Mouse (Mus musculus): ENCODE measurements at regions not wholly inside any gene's neighbourhood (a gene's known extent, or its start where the extent isn't known, plus 50 kb on each side); places are given as distances from the start of the nearest gene placed in this dataset.

DNA sequence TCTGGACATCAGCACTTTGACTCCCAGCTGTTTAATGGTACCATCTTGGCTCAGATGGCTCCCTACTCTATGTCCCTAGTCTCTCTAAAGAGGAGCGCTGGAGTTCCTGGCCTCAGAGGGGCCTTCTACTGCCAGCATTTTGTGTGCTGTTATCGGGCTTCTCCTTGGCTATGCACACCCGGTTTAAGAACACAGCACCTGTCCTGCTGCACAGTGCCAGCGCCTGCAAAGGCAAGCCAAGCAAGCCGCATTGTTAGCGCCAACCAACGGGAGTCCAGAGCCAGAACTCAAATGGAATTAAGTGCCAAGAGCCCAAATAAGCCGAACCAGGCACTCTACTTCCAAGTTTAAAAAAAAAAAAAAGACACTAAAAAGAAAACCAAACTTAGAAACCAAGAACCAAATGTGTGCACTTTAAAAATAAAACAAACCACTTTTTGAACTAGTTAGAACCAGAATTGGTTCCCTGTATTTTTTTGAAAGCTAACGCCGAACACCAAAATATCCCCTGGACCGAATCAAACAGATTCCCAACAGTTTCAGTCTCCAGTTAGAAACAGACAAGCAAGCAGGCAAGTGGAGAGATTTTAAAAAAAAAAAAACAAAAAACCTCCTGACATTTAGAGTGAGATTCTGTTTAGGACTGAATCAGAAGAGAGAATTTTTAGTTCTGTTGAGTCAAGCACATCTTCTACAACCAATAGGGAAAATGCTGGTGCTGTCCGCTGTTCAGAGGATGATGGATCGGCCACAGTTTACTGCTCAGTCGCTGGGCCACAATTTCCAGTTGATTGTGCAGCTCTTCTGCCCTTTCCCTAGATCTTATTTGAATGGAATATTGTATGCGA, 281.7 kb upstream of the Gm10131 start:
- Histone ChIP-seq H3K9me3 (replicated peaks; ENCODE audit: control insufficient read depth, low read length) (0 out of 2 replicates have a peak, but pooled peaks cover 2% of the 10 kb centered on the region), H3K4me2 (ENCODE audit: low read depth, low read length) (no peak overlapping the region), H3K9ac (ENCODE audit: low read length) (no peak overlapping the region), H3K36me3 (ENCODE audit: control insufficient read depth, insufficient read depth) (no peaks in the 10 kb centered on the region), H3K27ac (ENCODE audit: low read length) (no peak overlapping the region), H3K4me3 (ENCODE audit: low read length) (no peak overlapping the region), H3K4me1 (ENCODE audit: control insufficient read depth, insufficient read depth, low read length) (no peaks in the 10 kb centered on the region; the same call in 1 of the 2 replicates), H3K27me3 (ENCODE audit: control insufficient read depth, insufficient read depth, low read length) (no peaks in the 10 kb centered on the region)
- WGBS: 86% methylated on average over 15 of the region's 15 CpGs
- no peak for ATAC-seq (replicated peaks; ENCODE audit: extremely low read depth, insufficient read depth, low FRiP score)

DNA sequence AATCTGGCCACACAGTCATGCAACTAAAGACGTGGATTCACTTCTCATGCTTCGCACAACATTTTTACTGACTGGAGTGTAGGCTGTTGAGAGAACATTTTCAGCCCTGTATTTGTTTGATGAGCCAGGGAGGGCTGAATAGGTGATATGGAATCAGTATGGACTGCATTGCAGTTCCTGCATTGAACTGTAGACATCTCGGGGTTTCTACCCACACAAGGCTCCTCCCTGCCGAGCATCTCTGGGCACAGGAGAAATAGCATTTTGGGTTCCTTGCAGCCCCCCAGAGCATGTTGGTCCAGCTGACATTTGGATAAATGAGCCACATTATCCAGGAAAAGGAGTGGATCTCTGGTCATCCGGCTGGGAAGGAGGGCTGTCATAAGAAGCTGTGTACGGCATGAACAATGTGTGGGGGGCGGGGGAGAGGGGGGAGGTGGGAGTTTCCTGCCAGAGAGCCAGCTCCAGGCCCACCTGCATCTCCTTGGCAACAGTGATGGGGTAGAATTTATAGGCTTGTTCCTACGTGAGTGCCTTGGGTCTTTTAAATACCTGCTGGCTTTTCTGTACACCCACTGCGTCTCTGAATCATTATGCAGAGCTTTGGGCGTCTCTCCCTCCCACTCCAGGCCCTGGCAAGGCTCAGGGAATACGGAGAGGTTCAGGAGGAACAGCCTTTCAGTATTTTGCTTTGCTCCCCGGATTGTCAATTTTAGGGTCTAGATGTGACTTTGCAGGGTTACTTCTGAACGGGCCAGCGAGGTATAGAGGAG, 280.9 kb upstream of the Gm10131 start:
- no peak for ATAC-seq (replicated peaks; ENCODE audit: extremely low read depth, insufficient read depth, low FRiP score)
- Histone ChIP-seq H3K27me3 (ENCODE audit: control insufficient read depth, insufficient read depth, low read length) (no peaks in the 10 kb centered on the region), H3K4me1 (ENCODE audit: control insufficient read depth, insufficient read depth, low read length) (no peaks in the 10 kb centered on the region; the same call in 1 of the 2 replicates), H3K36me3 (ENCODE audit: control insufficient read depth, insufficient read depth) (no peaks in the 10 kb centered on the region), H3K9ac (ENCODE audit: low read length) (no peak overlapping the region), H3K27ac (ENCODE audit: low read length) (no peak overlapping the region), H3K4me2 (ENCODE audit: low read depth, low read length) (no peak overlapping the region), H3K9me3 (replicated peaks; ENCODE audit: control insufficient read depth, low read length) (0 out of 2 replicates have a peak, but pooled peaks cover 2% of the 10 kb centered on the region), H3K4me3 (ENCODE audit: low read length) (no peak overlapping the region)
- 64% methylated on average over 14 of the region's 14 CpGs for WGBS

DNA sequence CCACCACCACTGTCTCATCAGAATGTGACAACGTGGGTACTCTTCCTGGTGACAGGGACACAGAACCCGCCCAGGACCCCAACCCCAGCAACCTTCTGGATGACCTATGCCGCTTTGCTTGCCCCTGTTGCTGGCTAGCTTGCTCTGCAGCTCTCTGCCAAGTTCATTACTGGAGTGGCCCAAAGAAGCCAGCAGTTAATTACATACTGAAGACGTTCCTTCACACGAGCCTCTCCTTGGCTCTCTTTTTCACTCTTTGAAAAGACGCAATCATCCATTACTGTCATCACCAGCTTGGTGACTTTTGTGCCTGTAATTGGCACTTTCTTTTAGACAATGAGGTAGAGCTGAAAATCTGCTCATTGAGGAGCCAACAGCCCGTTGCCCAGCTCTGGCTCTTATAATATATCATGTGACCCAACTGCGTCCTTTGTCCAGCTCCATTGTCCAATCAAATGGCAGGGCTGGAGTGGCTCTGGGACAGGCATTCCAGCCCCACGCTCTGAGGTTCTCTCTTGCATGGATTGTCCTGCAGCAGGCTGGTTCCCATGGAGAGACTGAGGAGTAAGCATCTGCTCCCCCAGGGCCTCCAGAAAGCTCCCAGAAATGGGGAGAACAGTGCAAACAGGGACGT, 274.4 kb upstream of the Gm10131 start:
- Histone ChIP-seq H3K4me3 (ENCODE audit: low read length) (no peak overlapping the region), H3K27me3 (ENCODE audit: control insufficient read depth, insufficient read depth, low read length) (no peaks in the 10 kb centered on the region), H3K4me1 (ENCODE audit: control insufficient read depth, insufficient read depth, low read length) (no peaks in the 10 kb centered on the region), H3K27ac (ENCODE audit: low read length) (no peak overlapping the region), H3K9me3 (replicated peaks; ENCODE audit: control insufficient read depth, low read length) (no peaks in the 10 kb centered on the region), H3K4me2 (ENCODE audit: low read depth, low read length) (no peak overlapping the region), H3K36me3 (ENCODE audit: control insufficient read depth, insufficient read depth) (no peaks in the 10 kb centered on the region), H3K9ac (ENCODE audit: low read length) (no peak overlapping the region)
- ATAC-seq (replicated peaks; ENCODE audit: extremely low read depth, insufficient read depth, low FRiP score): no peak
- 73% methylated on average over 10 of the region's 10 CpGs for WGBS

DNA sequence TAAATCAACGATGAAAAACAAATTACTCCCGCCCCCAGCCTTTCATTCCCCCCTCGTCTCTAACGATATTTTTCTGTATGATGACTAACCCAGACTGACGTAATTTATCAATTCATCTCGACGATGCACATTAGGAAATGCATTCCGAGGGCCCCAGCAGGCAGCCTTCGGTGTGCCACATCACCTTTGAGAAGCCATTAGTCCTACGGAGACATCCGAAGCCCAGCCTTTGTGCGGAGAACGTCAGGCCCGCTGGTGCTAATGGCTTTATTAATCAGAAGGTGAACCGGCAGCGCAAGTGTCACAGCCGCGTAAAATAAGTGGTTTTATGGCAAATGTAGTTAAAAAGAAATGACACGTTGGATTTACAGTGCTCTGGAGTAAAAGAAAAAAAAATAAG, 269.1 kb upstream of the Gm10131 start:
- H3K4me2 ChIP-seq (ENCODE audit: low read depth, low read length): no peak overlapping the region
- ATAC-seq (replicated peaks; ENCODE audit: extremely low read depth, insufficient read depth, low FRiP score): no peak

DNA sequence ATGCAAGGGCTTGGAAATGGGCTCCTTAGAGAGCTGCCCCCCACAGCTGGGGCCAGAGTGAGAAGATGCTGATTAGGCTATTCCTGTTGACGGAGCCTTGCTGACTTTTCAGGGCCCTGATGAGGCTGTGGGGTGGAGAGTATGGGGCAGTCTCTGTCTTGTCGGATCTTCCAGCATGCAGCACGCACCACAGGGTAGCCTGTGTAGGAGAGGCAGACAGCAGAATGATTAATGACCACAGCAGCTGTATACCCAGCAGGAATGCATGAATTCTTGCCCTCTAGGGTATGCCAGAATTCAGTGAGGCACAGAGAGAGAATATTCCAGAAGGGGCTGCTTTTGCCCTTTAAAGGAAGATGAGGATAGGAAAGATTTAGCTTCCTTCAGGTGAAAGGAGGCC, 265.6 kb upstream of the Gm10131 start:
- ATAC-seq (replicated peaks; ENCODE audit: extremely low read depth, insufficient read depth, low FRiP score): no peak
- Histone ChIP-seq H3K27me3 (ENCODE audit: control insufficient read depth, insufficient read depth, low read length) (peaks cover 3% of the 10 kb centered on the region; the same call in 1 of the 2 replicates), H3K4me2 (ENCODE audit: low read depth, low read length) (no peak overlapping the region), H3K36me3 (ENCODE audit: control insufficient read depth, insufficient read depth) (no peaks in the 10 kb centered on the region), H3K4me3 (ENCODE audit: low read length) (no peak overlapping the region), H3K4me1 (ENCODE audit: control insufficient read depth, insufficient read depth, low read length) (no peaks in the 10 kb centered on the region), H3K27ac (ENCODE audit: low read length) (no peak overlapping the region), H3K9ac (ENCODE audit: low read length) (no peak overlapping the region), H3K9me3 (replicated peaks; ENCODE audit: control insufficient read depth, low read length) (0 out of 2 replicates have a peak, but pooled peaks cover 3% of the 10 kb centered on the region)
- WGBS: 31% methylated on average over 3 of the region's 3 CpGs

More for the DNA sequence above, 269.1 kb upstream of the Gm10131 start:
- WGBS: 76% methylated on average over 19 of the region's 19 CpGs
- Histone ChIP-seq H3K36me3 (ENCODE audit: control insufficient read depth, insufficient read depth) (no peaks in the 10 kb centered on the region), H3K27ac (ENCODE audit: low read length) (no peak overlapping the region), H3K9ac (ENCODE audit: low read length) (no peak overlapping the region), H3K27me3 (ENCODE audit: control insufficient read depth, insufficient read depth, low read length) (peaks cover 3% of the 10 kb centered on the region; the same call in 1 of the 2 replicates), H3K4me3 (ENCODE audit: low read length) (no peak overlapping the region), H3K9me3 (replicated peaks; ENCODE audit: control insufficient read depth, low read length) (no peaks in the 10 kb centered on the region), H3K4me1 (ENCODE audit: control insufficient read depth, insufficient read depth, low read length) (no peaks in the 10 kb centered on the region)

DNA sequence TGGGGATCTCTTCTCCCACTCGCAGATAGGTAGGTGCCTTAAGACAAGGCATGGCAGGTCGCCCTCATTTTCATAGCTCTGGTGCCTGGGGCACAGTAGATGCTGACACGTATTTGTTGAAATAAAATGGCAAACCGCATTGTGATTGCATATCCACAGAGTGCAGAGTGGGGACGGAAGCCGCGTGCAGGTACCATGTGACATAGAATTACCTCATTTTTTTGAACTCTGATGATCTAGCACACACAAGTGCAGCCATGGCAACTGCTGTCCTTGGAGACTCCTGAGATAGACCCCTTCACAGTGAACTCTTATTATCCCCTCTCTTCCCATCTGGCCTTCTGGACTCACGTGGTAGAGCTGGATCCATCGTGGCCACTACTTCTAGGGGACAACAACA, 262.7 kb upstream of the Gm10131 start:
- peaks cover 3% of the 10 kb centered on the region; the same call in 1 of the 2 replicates for H3K27me3 ChIP-seq (ENCODE audit: control insufficient read depth, insufficient read depth, low read length)
- H3K4me1 ChIP-seq (ENCODE audit: control insufficient read depth, insufficient read depth, low read length): no peaks in the 10 kb centered on the region
- H3K4me2 ChIP-seq (ENCODE audit: low read depth, low read length): no peak overlapping the region
- H3K36me3 ChIP-seq (ENCODE audit: control insufficient read depth, insufficient read depth): no peaks in the 10 kb centered on the region
- WGBS: 89% methylated on average over 9 of the region's 9 CpGs
- no peak overlapping the region for H3K4me3 ChIP-seq (ENCODE audit: low read length)
- 0 out of 2 replicates have a peak, but pooled peaks cover 3% of the 10 kb centered on the region for H3K9me3 ChIP-seq (replicated peaks; ENCODE audit: control insufficient read depth, low read length)
- no peak overlapping the region for H3K9ac ChIP-seq (ENCODE audit: low read length)
- no peak overlapping the region for H3K27ac ChIP-seq (ENCODE audit: low read length)
- no peak for ATAC-seq (replicated peaks; ENCODE audit: extremely low read depth, insufficient read depth, low FRiP score)

DNA sequence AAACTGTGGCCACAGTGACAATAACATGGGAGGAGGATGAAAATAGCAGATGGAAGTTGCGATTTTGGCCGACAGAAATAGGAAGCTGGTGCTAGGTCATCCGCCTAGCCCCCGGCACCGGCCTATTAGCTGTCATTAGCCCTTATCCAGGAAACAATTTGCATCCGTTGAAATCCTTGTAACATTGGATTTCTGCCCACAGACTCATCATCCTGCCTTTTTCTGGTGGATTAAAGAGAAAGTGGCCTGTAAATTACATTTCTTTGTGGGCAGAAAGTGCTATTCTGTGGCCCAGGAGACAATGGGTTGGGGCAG, 261.1 kb upstream of the Gm10131 start:
- H3K4me1 ChIP-seq (ENCODE audit: control insufficient read depth, insufficient read depth, low read length): no peaks in the 10 kb centered on the region
- ATAC-seq (replicated peaks; ENCODE audit: extremely low read depth, insufficient read depth, low FRiP score): no peak
- WGBS: 56% methylated on average over 6 of the region's 6 CpGs
- H3K36me3 ChIP-seq (ENCODE audit: control insufficient read depth, insufficient read depth): no peaks in the 10 kb centered on the region
- H3K9me3 ChIP-seq (replicated peaks; ENCODE audit: control insufficient read depth, low read length): 0 out of 2 replicates have a peak, but pooled peaks cover 3% of the 10 kb centered on the region
- no peak overlapping the region for H3K4me2 ChIP-seq (ENCODE audit: low read depth, low read length)
- H3K27me3 ChIP-seq (ENCODE audit: control insufficient read depth, insufficient read depth, low read length): peaks cover 3% of the 10 kb centered on the region; the same call in 1 of the 2 replicates
- no peak overlapping the region for H3K27ac ChIP-seq (ENCODE audit: low read length)
- H3K9ac ChIP-seq (ENCODE audit: low read length): no peak overlapping the region
- no peak overlapping the region for H3K4me3 ChIP-seq (ENCODE audit: low read length)

DNA sequence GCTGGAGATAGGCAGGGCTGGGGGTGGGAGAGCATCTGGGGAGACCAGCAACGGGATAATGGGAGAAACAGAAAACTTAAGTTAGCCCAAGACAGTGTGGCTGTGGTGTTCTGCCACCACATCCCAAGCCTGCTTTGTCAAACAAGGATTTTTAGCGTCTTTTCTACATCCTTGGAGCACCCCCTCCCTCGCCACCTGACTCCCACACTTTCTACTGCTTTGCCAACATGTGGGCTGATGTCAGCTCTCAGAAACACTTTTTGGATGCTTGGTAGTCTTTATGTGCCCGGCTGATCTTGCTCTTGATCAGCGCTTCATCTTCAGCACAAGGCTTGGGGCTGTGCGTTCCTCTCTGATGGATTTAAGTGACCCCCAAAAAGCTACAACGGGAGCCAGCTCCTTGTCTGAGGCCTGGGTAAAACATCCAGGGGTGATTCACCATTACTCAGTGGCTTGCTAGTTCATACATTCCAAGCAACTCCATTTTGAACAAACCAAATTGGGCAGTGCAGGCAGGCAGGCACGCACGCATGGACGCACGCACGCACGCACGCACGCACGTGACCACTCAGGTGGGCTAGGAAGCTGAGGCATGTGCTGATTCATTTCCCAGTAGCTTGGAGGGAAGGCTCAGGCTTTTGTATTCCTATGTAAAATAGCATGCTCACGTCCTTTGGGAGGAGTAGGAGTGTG, 260.6 kb upstream of the Gm10131 start:
- no peak overlapping the region for H3K4me3 ChIP-seq (ENCODE audit: low read length)
- no peaks in the 10 kb centered on the region for H3K36me3 ChIP-seq (ENCODE audit: control insufficient read depth, insufficient read depth)
- ATAC-seq (replicated peaks; ENCODE audit: extremely low read depth, insufficient read depth, low FRiP score): no peak
- 0 out of 2 replicates have a peak, but pooled peaks cover 3% of the 10 kb centered on the region for H3K9me3 ChIP-seq (replicated peaks; ENCODE audit: control insufficient read depth, low read length)
- H3K4me2 ChIP-seq (ENCODE audit: low read depth, low read length): no peak overlapping the region
- H3K27ac ChIP-seq (ENCODE audit: low read length): no peak overlapping the region
- no peak overlapping the region for H3K9ac ChIP-seq (ENCODE audit: low read length)
- H3K4me1 ChIP-seq (ENCODE audit: control insufficient read depth, insufficient read depth, low read length): no peaks in the 10 kb centered on the region
- H3K27me3 ChIP-seq (ENCODE audit: control insufficient read depth, insufficient read depth, low read length): peaks cover 3% of the 10 kb centered on the region; the same call in 1 of the 2 replicates
- 79% methylated on average over 17 of the region's 17 CpGs for WGBS
